Mouse (Mus musculus) central nervous system, embryonic 18 days (tissue): ENCODE results near the gene Top3b. TPM values are rescaled to one million over a fixed set of nuclear protein-coding genes. Genes with fewer than 3 reads are reported as not detected.

Source experiments
- polyA plus RNA-seq: library from polyadenylated mRNA; depleted of rRNA; stranded (reverse); fragments of >200 nt; gene quantifications from 2 replicates; pipeline ENCODE4 v1.2.3, GENCODE M21; 2012; rRNA removed

The Top3b gene
- polyA plus RNA-seq: 79.9 and 86.1 TPM in 2 replicates

GRCm38 (mm10) chr16:16870617-16871331 is at the start of gene Top3b, which contains the start of gene Vpreb1:
Gene Top3b (plus strand): TSS chr16:16870736.
Gene Vpreb1 (minus strand): TSS chr16:16870843.

DNA sequence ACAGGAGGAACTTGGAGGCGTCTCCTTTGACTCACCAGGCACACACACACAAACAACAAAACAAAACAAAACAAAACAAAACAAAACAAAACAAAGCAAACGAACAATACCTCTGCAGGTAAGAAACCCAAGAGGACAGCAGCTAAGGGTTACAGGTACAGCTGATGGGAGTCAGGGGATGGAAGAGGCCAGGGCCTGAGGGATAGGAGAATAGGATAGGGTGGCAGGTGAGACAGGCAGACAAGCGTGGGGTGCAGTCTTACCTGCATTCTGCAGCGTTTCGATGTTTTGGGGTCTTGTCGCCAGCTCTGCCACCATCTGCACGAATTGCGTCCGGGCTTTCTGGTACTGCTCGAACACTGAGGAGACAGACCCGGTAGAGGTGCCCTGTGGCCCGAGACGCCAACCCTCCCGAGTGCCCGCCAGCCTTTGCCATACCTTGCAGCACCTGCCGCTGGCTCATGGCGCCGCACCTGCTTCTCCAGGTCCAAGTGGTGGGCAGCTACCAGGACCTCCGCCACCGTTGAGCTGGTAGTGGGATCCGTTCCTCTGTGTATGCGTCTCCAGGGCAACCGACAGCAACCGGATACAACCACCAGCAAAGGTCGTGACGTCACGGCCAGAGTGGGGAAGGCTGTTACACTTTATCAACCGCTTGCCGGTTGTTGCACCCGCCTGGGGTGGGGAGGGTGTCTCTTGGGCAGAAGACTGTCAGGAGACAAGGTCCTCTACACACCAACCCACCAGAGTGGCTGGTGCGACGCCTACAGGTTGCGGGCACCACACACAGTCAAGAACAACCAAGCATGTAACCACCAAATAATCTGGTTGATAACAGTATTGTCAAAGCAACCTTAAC is 41.5 kb upstream of the Top3b start, which contains the start of gene Spag6l:
TSS of gene Spag6l (minus strand) at position 700 of the 859 bp plus-strand sequence.

DNA sequence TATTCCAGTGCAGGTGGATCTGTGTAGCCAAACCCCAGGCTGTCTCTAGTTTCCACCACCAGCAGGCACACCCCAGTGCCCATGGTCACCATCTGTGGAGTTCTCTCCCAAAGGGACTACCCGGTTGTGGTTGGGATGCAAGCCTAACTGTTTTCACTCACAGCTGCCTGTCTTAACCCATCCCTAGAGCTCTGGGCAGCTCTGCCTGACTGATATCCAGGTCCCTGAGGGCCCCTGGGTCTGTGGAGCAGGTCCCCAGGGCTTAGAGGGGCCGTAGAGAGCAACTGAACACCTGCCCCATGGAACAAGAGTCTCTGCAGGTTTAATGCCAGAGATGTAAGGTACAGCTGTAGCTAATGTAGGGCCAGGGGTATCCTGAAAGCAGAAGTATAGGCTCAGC is 6.6 kb upstream of the Top3b start, which contains the start of gene Igll1:
TSS of gene Igll1 (minus strand) at position 8 of the 400 bp plus-strand sequence.

GRCm38 (mm10) chr16:16896382-16897055 is 26.0 kb downstream of the Top3b start, which contains the start of gene Ppm1f:
Gene Ppm1f (plus strand): TSS chr16:16896469.

Other genes with a start within 250 kb of the Top3b start
- not detected in 2 replicates for gene Olfr19, start 194.3 kb upstream of the Top3b start, polyA plus RNA-seq
- gene Spag6l, start 41.3 kb upstream of the Top3b start, polyA plus RNA-seq: 8.3 and 9.5 TPM in 2 replicates
- 0.13 TPM in 1 of 2 replicates, not detected in the other for gene Igll1, start 6.8 kb upstream of the Top3b start, polyA plus RNA-seq
- gene Vpreb1, start 107 bp downstream of the Top3b start, polyA plus RNA-seq: 1.8 and 2.6 TPM in 2 replicates
- gene Ppm1f, start 25.7 kb downstream of the Top3b start, polyA plus RNA-seq: 29.1 and 29.5 TPM in 2 replicates
- 191 and 195 TPM in 2 replicates for gene Mapk1, start 112.6 kb downstream of the Top3b start, polyA plus RNA-seq
- 87.0 and 94.2 TPM in 2 replicates for gene Ypel1, start 199.0 kb downstream of the Top3b start, polyA plus RNA-seq
- gene Ppil2, start 240.5 kb downstream of the Top3b start, polyA plus RNA-seq: 133 and 137 TPM in 2 replicates